Mouse (Mus musculus): ENCODE data around the gene Cald1. TPM values are rescaled to one million over a fixed set of nuclear protein-coding genes. Genes with fewer than 3 reads are reported as not detected.

Cald1 gene
- polyA plus RNA-seq, 2 experiments = 24.9 to 45.1 TPM

DNA sequence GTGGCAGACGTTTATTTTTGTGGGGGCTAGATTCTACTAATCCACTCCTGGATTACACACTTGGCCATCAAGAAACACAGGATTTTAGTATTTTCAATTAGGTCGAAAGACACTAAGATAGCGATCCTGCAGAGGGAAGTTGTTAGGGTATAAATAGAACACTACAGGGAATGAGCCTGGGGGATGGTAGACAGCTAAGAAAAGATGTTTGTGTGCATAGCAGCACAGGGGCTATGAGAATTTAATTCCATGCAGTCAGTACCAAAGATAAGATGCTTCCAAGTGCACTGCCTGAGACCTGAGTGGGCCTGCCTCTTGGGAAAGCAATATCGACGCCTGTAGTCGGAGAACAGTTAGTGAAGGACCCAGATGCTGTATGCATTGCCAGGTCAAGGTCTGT is 172.2 kb downstream of the Cald1 start:
- Histone ChIP-seq H3K27me3 (ENCODE audit: control insufficient read depth, insufficient read depth, low read length) (no peaks in the 10 kb centered on the region), H3K36me3 (replicated peaks; ENCODE audit: control insufficient read depth, insufficient read depth, low read depth) (no peaks in the 10 kb centered on the region), H3K4me1 (replicated peaks; ENCODE audit: control insufficient read depth in 2 of 2, insufficient read depth in 2 of 2, low read length in 1 of 2) (peaks cover 4 to 6% of the 10 kb centered on the region in 2 experiments; a peak in 2 of 4 replicates), H3K9me3 (ENCODE audit: control insufficient read depth, low read length) (no peaks in the 10 kb centered on the region), H3K9ac (replicated peaks) (no peak overlapping the region), H3K4me2 (ENCODE audit: low read depth) (no peak overlapping the region), H3K4me3 (ENCODE audit: insufficient read depth in 1 of 2, low read depth in 2 of 2, low read length in 2 of 2) (no peak overlapping the region), H3K27ac (no peak overlapping the region)
- no peak for DNase-seq (ENCODE audit: low read depth in 3 of 3, low spot score in 3 of 3)
- 48% methylated on average over 6 of the region's 6 CpGs for WGBS (ENCODE audit: insufficient replicate concordance)
- no peak for TF ChIP-seq EP300 (IDR thresholded peaks at IDR 0.05; ENCODE audit: low read depth)
- TF ChIP-seq CTCF (IDR thresholded peaks at IDR 0.05; ENCODE audit: low read depth) = no peak
- no peak for ATAC-seq (ENCODE audit: insufficient read depth)

DNA sequence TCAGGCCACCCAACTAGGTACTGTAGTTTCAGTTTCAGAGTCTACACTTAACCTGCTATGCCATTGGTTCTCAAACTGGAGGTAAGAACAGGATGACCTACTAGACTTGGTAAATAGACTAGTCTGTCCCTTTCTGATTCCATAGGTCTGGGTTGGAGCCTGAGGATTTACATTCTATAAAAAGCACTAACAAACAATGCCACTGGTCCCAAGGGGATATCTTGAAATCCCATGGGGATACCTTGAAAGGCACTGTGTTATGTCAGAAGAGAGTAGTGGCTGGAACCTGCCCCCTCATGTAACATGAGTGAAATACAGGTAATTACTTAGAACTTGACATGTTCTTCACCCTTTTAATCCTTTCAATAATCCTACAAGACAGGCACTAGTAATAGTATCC is 178.1 kb downstream of the Cald1 start:
- H3K9ac ChIP-seq (replicated peaks) = no peak overlapping the region
- TF ChIP-seq EP300 (IDR thresholded peaks at IDR 0.05; ENCODE audit: low read depth) = no peak
- TF ChIP-seq CTCF (IDR thresholded peaks at IDR 0.05; ENCODE audit: low read depth) = no peak
- no peaks in the 10 kb centered on the region for H3K9me3 ChIP-seq (ENCODE audit: control insufficient read depth, low read length)
- no peak overlapping the region for H3K4me2 ChIP-seq (ENCODE audit: low read depth)
- ATAC-seq (ENCODE audit: insufficient read depth) (no peak), DNase-seq (ENCODE audit: low read depth in 3 of 3, low spot score in 3 of 3) (no peak)
- peaks cover 4 to 5% of the 10 kb centered on the region in 2 experiments for H3K4me1 ChIP-seq (replicated peaks; ENCODE audit: control insufficient read depth in 2 of 2, insufficient read depth in 2 of 2, low read length in 1 of 2)
- H3K27me3 ChIP-seq (ENCODE audit: control insufficient read depth, insufficient read depth, low read length) = no peaks in the 10 kb centered on the region
- H3K27ac ChIP-seq = no peak overlapping the region
- H3K36me3 ChIP-seq (replicated peaks; ENCODE audit: control insufficient read depth, insufficient read depth, low read depth) = no peaks in the 10 kb centered on the region
- no peak overlapping the region for H3K4me3 ChIP-seq (ENCODE audit: insufficient read depth in 1 of 2, low read depth in 2 of 2, low read length in 2 of 2)

DNA sequence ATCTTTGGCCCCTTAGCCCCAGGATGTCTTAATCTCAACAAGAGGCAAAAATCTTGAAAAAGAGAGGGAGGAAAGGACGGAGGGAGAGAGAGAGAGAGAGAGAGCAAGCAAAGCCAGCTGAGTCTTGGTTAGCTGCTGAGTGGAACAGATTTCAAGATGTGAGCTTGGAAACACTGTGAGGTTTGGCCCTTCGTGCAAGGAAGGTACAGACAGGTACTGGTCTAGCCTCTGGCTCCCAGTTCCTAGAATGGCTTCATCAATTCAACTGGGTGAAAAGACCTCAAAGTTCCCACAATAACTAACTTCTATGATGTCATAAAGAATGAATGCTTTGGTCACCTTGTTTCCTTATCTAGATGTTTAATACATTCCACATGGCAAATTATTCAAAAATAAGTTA is 178.8 kb downstream of the Cald1 start:
- H3K9me3 ChIP-seq (ENCODE audit: control insufficient read depth, low read length) = no peaks in the 10 kb centered on the region
- no peak for ATAC-seq (ENCODE audit: insufficient read depth)
- 63% methylated on average over 2 of the region's 2 CpGs for WGBS (ENCODE audit: insufficient replicate concordance)
- no peak overlapping the region for H3K9ac ChIP-seq (replicated peaks)
- no peak for DNase-seq (ENCODE audit: low read depth in 3 of 3, low spot score in 3 of 3)
- H3K4me2 ChIP-seq (ENCODE audit: low read depth) = no peak overlapping the region
- no peak overlapping the region for H3K27ac ChIP-seq
- H3K4me3 ChIP-seq (ENCODE audit: insufficient read depth in 1 of 2, low read depth in 2 of 2, low read length in 2 of 2) = no peak overlapping the region
- H3K36me3 ChIP-seq (replicated peaks; ENCODE audit: control insufficient read depth, insufficient read depth, low read depth) = no peaks in the 10 kb centered on the region
- peaks cover 4 to 5% of the 10 kb centered on the region in 2 experiments for H3K4me1 ChIP-seq (replicated peaks; ENCODE audit: control insufficient read depth in 2 of 2, insufficient read depth in 2 of 2, low read length in 1 of 2)
- no peaks in the 10 kb centered on the region for H3K27me3 ChIP-seq (ENCODE audit: control insufficient read depth, insufficient read depth, low read length)
- TF ChIP-seq EP300 (IDR thresholded peaks at IDR 0.05; ENCODE audit: low read depth) (no peak), CTCF (IDR thresholded peaks at IDR 0.05; ENCODE audit: low read depth) (no peak)

DNA sequence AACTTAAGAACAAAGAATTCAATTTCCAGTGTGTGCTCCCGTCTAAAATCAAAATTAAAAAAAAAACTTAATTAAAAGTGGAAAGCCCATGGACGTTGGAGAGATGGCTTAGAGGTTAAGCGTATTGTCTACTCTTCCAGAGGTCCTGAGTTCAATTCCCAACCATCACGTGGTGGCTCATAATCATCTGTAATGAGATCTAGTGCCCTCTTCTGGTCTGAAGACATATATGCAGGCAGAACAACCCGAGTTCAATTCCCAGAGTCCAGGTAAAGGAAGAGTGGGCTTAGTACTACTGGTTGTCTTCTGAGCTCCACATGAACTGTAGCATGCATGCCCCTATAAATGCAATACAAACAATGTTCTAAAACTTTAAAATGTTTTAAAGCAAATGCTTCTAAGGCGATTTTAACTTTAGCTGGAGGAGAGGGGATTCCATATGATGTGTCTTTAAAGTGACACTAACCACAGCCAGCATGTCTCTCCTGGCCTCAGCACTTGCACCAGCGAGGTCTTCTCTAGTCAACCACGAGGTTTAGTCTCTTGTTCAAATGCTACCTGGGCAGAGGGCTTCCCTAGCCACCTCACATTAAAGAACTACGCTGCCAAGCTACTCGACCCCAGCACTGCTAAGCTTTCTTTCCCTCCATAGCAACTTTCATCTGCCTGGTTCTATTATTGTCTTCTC is 179.8 kb downstream of the Cald1 start:
- peak; percentile 62 for TF ChIP-seq CTCF (IDR thresholded peaks at IDR 0.05; ENCODE audit: low read depth)
- TF ChIP-seq EP300 (IDR thresholded peaks at IDR 0.05; ENCODE audit: low read depth) = no peak
- Histone ChIP-seq H3K4me2 (ENCODE audit: low read depth) (no peak overlapping the region), H3K9me3 (ENCODE audit: control insufficient read depth, low read length) (no peaks in the 10 kb centered on the region), H3K27ac (no peak overlapping the region), H3K4me1 (replicated peaks; ENCODE audit: control insufficient read depth in 2 of 2, insufficient read depth in 2 of 2, low read length in 1 of 2) (peaks cover 4 to 6% of the 10 kb centered on the region in 2 experiments), H3K36me3 (replicated peaks; ENCODE audit: control insufficient read depth, insufficient read depth, low read depth) (no peaks in the 10 kb centered on the region), H3K27me3 (ENCODE audit: control insufficient read depth, insufficient read depth, low read length) (no peaks in the 10 kb centered on the region), H3K9ac (replicated peaks) (no peak overlapping the region), H3K4me3 (ENCODE audit: insufficient read depth in 1 of 2, low read depth in 2 of 2, low read length in 2 of 2) (no peak overlapping the region)
- DNase-seq (ENCODE audit: low read depth in 3 of 3, low spot score in 3 of 3) (no peak), ATAC-seq (ENCODE audit: insufficient read depth) (no peak)
- WGBS (ENCODE audit: insufficient replicate concordance) = 52% methylated on average over 10 of the region's 10 CpGs

DNA sequence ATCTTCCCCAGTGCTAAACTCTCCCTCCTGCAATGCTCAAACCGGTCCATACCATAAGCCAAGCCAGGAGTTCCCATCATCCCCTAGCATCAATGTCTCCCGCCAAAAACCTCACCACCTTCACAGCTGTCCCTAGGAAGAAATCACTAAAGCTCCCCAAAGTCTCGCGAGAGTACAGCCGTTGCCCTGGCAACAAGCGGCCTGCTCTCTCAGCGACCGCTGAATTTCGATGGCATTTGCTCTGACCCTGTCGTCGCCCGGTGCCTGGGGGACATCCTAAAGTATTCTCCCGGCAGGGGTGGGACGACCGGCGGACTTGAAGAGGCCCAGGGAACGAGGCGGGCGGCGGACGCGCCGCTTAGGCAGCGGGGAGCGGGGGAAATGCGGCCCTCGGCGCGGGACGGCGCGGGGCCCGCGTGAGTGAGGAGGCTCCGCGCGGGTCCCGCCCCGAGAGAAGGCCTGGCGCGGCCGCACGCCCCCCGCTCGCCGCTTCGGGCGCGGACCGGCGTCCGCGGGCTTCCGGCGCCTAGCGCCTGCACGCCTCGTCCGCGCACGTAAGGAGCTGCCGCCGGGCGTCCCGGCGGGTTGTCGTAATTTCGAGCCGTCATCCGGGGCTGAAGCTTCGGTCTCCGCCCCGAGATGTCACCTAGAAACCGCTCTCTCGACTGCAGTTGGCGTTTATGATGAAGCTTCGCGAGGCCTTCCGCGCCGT is 182.1 kb downstream of the Cald1 start, which contains the start of gene Agbl3:
Gene Agbl3, plus strand, starts transcription at position 202 of the 712 bp plus-strand sequence.
- no peaks in the 10 kb centered on the region for H3K27me3 ChIP-seq (ENCODE audit: control insufficient read depth, insufficient read depth, low read length)
- ATAC-seq (ENCODE audit: insufficient read depth) (peak; percentile 91), DNase-seq (ENCODE audit: low read depth in 3 of 3, low spot score in 3 of 3) (peak; percentile 90 to 94 (median 92))
- H3K4me2 ChIP-seq (ENCODE audit: low read depth) = peak within 1 kb of the TSS; percentile 69
- peak within 1 kb of the TSS; percentile 88 for H3K9ac ChIP-seq (replicated peaks)
- no peaks in the 10 kb centered on the region for H3K36me3 ChIP-seq (replicated peaks; ENCODE audit: control insufficient read depth, insufficient read depth, low read depth)
- peak within 1 kb of the TSS; percentile 95 for H3K27ac ChIP-seq
- no peaks in the 10 kb centered on the region for H3K9me3 ChIP-seq (ENCODE audit: control insufficient read depth, low read length)
- peak within 1 kb of the TSS; percentile 76 to 81 for H3K4me3 ChIP-seq (ENCODE audit: insufficient read depth in 1 of 2, low read depth in 2 of 2, low read length in 2 of 2)
- WGBS (ENCODE audit: insufficient replicate concordance) = under 1% methylated on average over 81 of the region's 81 CpGs
- peaks cover 4 to 6% of the 10 kb centered on the region in 2 experiments for H3K4me1 ChIP-seq (replicated peaks; ENCODE audit: control insufficient read depth in 2 of 2, insufficient read depth in 2 of 2, low read length in 1 of 2)
- TF ChIP-seq EP300 (IDR thresholded peaks at IDR 0.05; ENCODE audit: low read depth) = peak; percentile 39; the same call in 1 of the 2 replicates
- TF ChIP-seq CTCF (IDR thresholded peaks at IDR 0.05; ENCODE audit: low read depth) = no peak
